ENCODE assay signal across 13 mouse cellular contexts in genomic region chr4:141212892-141213291, GRCm38 (mm10). TPM values are rescaled to one million over a fixed set of nuclear protein-coding genes. Genes with fewer than 3 reads are reported as not detected.
DNase-seq lines count a peak whose midpoint lies in the region; ATAC-seq and TF ChIP-seq lines count a peak whose summit lies in the region.
"Had no signal": no experiment of that assay in that cellular context is flagged by ENCODE, and none has a peak within 500 bp of the region (broad histone marks: within the 10 kb centered on the region; RNA-seq: fewer than 3 reads in every experiment).

No protein-coding gene starts in this region.

- no peak overlapping the region for H3K9ac ChIP-seq in forebrain, embryonic 14.5 days (ENCODE audit: low read length)
- no peak overlapping the region for H3K9ac ChIP-seq in liver, embryonic 14.5 days (replicated peaks)
- H3K9ac ChIP-seq in hindbrain, postnatal 0 days (replicated peaks; ENCODE audit: low read length) = no peak overlapping the region
- H3K9ac ChIP-seq in neural tube, embryonic 13.5 days = 0 out of 2 replicates have a peak overlapping the region, but pooled peaks have one; percentile 78

- WGBS in forebrain, embryonic 10.5 days = 77% methylated on average over 9 of the region's 9 CpGs
- 63% methylated on average over 9 of the region's 9 CpGs for WGBS in forebrain, embryonic 14.5 days
- WGBS in liver, embryonic 14.5 days (ENCODE audit: insufficient replicate concordance) = 76% methylated on average over 9 of the region's 9 CpGs
- WGBS in hindbrain, postnatal 0 days = 67% methylated on average over 9 of the region's 9 CpGs
- 72% methylated on average over 9 of the region's 9 CpGs for WGBS in neural tube, embryonic 13.5 days

- no peak for TF ChIP-seq EP300 in liver, embryonic 14.5 days (IDR thresholded peaks at IDR 0.05; ENCODE audit: low read depth)

- no peak for TF ChIP-seq CTCF in liver, embryonic 14.5 days (IDR thresholded peaks at IDR 0.05; ENCODE audit: low read depth)
- no peak for TF ChIP-seq CTCF in hindbrain, postnatal 0 days (IDR thresholded peaks at IDR 0.05; ENCODE audit: low read depth)

- peaks cover 30% of the 10 kb centered on the region for H3K4me1 ChIP-seq in forebrain, embryonic 10.5 days
- H3K4me1 ChIP-seq in forebrain, embryonic 14.5 days (ENCODE audit: control insufficient read depth, insufficient read depth, low read length) = peaks cover 10% of the 10 kb centered on the region
- H3K4me1 ChIP-seq in liver, embryonic 14.5 days (replicated peaks; ENCODE audit: control insufficient read depth in 2 of 2, insufficient read depth in 2 of 2, low read length in 1 of 2) = peaks cover 3 to 9% of the 10 kb centered on the region in 2 experiments; a peak in 3 of 4 replicates
- H3K4me1 ChIP-seq in hindbrain, postnatal 0 days (ENCODE audit: insufficient read depth, low read length) = 0 out of 2 replicates have a peak, but pooled peaks cover 4% of the 10 kb centered on the region
- peaks cover 25% of the 10 kb centered on the region for H3K4me1 ChIP-seq in neural tube, embryonic 13.5 days (replicated peaks)

- DNase-seq in forebrain, embryonic 10.5 days (ENCODE audit: extremely low spot score, low spot score) = no peak
- DNase-seq in forebrain, embryonic 14.5 days (ENCODE audit: low spot score) = no peak
- DNase-seq in liver, embryonic 14.5 days (ENCODE audit: low read depth in 3 of 3, low spot score in 3 of 3) = no peak
- no peak for DNase-seq in liver
- DNase-seq in hindbrain, postnatal 0 days (ENCODE audit: low spot score) = no peak
- no peak for DNase-seq in cerebellum, adult 9-11 months
- no peak for DNase-seq in layer of hippocampus, postnatal 10 days (ENCODE audit: low spot score in 2 of 2)
- DNase-seq: gastrocnemius, adult 2 months; kidney, postnatal 36 days; thymus, adult 18-20 months had no signal

- H3K4me3 ChIP-seq in forebrain, embryonic 10.5 days = no peak overlapping the region
- H3K4me3 ChIP-seq in forebrain, embryonic 14.5 days (ENCODE audit: low read depth, low read length) = no peak overlapping the region
- H3K4me3 ChIP-seq in liver, embryonic 14.5 days (ENCODE audit: insufficient read depth in 1 of 2, low read depth in 2 of 2, low read length in 2 of 2) = no peak overlapping the region
- no peak overlapping the region for H3K4me3 ChIP-seq in hindbrain, postnatal 0 days (ENCODE audit: low read length)
- H3K4me3 ChIP-seq in neural tube, embryonic 13.5 days = no peak overlapping the region

- peaks cover 2% of the 10 kb centered on the region; the same call in 1 of the 2 replicates for H3K36me3 ChIP-seq in forebrain, embryonic 10.5 days (replicated peaks)
- H3K36me3 ChIP-seq in forebrain, embryonic 14.5 days (ENCODE audit: control insufficient read depth, insufficient read depth, low read length) = no peaks in the 10 kb centered on the region
- H3K36me3 ChIP-seq in liver, embryonic 14.5 days (replicated peaks; ENCODE audit: control insufficient read depth, insufficient read depth, low read depth) = no peaks in the 10 kb centered on the region
- H3K36me3 ChIP-seq in hindbrain, postnatal 0 days (ENCODE audit: insufficient read depth, low read length) = no peaks in the 10 kb centered on the region
- H3K36me3 ChIP-seq in neural tube, embryonic 13.5 days = no peaks in the 10 kb centered on the region

- ATAC-seq in forebrain, embryonic 14.5 days = no peak
- no peak for ATAC-seq in liver, embryonic 14.5 days (ENCODE audit: insufficient read depth)
- ATAC-seq in hindbrain, postnatal 0 days = no peak
- no peak for ATAC-seq in neural tube, embryonic 13.5 days (ENCODE audit: low read depth)

- H3K9me3 ChIP-seq in forebrain, embryonic 10.5 days = no peaks in the 10 kb centered on the region
- no peaks in the 10 kb centered on the region for H3K9me3 ChIP-seq in forebrain, embryonic 14.5 days (replicated peaks; ENCODE audit: control insufficient read depth, low read length)
- H3K9me3 ChIP-seq in liver, embryonic 14.5 days (ENCODE audit: control insufficient read depth, low read length) = no peaks in the 10 kb centered on the region
- H3K9me3 ChIP-seq in hindbrain, postnatal 0 days (ENCODE audit: low read length) = no peaks in the 10 kb centered on the region
- no peaks in the 10 kb centered on the region for H3K9me3 ChIP-seq in neural tube, embryonic 13.5 days
- H3K9me3 ChIP-seq: G1E had no signal

- H3K27me3 ChIP-seq in forebrain, embryonic 10.5 days (ENCODE audit: poor library complexity, severe bottlenecking) = no peaks in the 10 kb centered on the region
- no peaks in the 10 kb centered on the region for H3K27me3 ChIP-seq in forebrain, embryonic 14.5 days (replicated peaks; ENCODE audit: control insufficient read depth, insufficient read depth, low read length)
- H3K27me3 ChIP-seq in liver, embryonic 14.5 days (ENCODE audit: control insufficient read depth, insufficient read depth, low read length) = no peaks in the 10 kb centered on the region
- H3K27me3 ChIP-seq in hindbrain, postnatal 0 days (ENCODE audit: insufficient read depth, low read length) = no peaks in the 10 kb centered on the region
- no peaks in the 10 kb centered on the region for H3K27me3 ChIP-seq in neural tube, embryonic 13.5 days

- H3K4me2 ChIP-seq in forebrain, embryonic 14.5 days (ENCODE audit: low read length) = no peak overlapping the region
- peak overlapping the region; percentile 90; the same call in 1 of the 2 replicates for H3K4me2 ChIP-seq in liver, embryonic 14.5 days (ENCODE audit: low read depth)
- no peak overlapping the region; the same call in 1 of the 2 replicates for H3K4me2 ChIP-seq in hindbrain, postnatal 0 days (ENCODE audit: low read depth, low read length)
- peak overlapping the region; percentile 86 for H3K4me2 ChIP-seq in neural tube, embryonic 13.5 days

- peak overlapping the region; percentile 84 for H3K27ac ChIP-seq in forebrain, embryonic 10.5 days
- no peak overlapping the region for H3K27ac ChIP-seq in forebrain, embryonic 14.5 days (ENCODE audit: low read depth, low read length)
- no peak overlapping the region for H3K27ac ChIP-seq in liver, embryonic 14.5 days
- peak overlapping the region; percentile 32; the same call in 1 of the 2 replicates for H3K27ac ChIP-seq in hindbrain, postnatal 0 days
- peak overlapping the region; percentile 70 for H3K27ac ChIP-seq in neural tube, embryonic 13.5 days (replicated peaks)

RNA-seq across cellular contexts. Expression of gene Rsg1, which starts 0.9 kb away (rescaled TPM):
- polyA plus RNA-seq in forebrain, embryonic 10.5 days (2016; fragmentation: Nextera tagmentation; extraction: Ambion mirVana) = 7.3 and 7.8 TPM in 2 replicates
- polyA plus RNA-seq in forebrain, embryonic 14.5 days (2014; fragmentation: Nextera tagmentation; extraction: Ambion mirVana) = 6.5 and 6.7 TPM in 2 replicates
- polyA plus RNA-seq in liver, embryonic 14.5 days (2012; rRNA removed) = 0.78 and 0.87 TPM in 2 replicates
- 0.56 and 1.2 TPM in 2 replicates for polyA plus RNA-seq in liver, embryonic 14.5 days (2014; fragmentation: Nextera tagmentation; extraction: Ambion mirVana)
- total RNA-seq in hindbrain, postnatal 0 days (2014; rRNA removed) = 2.4 and 8.7 TPM in 2 replicates
- 3.9 and 4.3 TPM in 2 replicates for polyA plus RNA-seq in hindbrain, postnatal 0 days (2015; fragmentation: Nextera tagmentation; extraction: Ambion mirVana)
- 6.4 and 7.0 TPM in 2 replicates for polyA plus RNA-seq in neural tube, embryonic 13.5 days (2015; fragmentation: Nextera tagmentation; extraction: Ambion mirVana)
- total RNA-seq in layer of hippocampus, postnatal 10 days (2021) = 1 to 10 TPM; 2.0 to 3.9 TPM
- total RNA-seq: gastrocnemius, adult 2 months had no signal
- polyA plus RNA-seq: macrophage had no signal

RNA-seq across cellular contexts. Expression of gene Arhgef19, which starts 26.4 kb away (rescaled TPM):
- polyA plus RNA-seq in forebrain, embryonic 10.5 days (2016; fragmentation: Nextera tagmentation; extraction: Ambion mirVana) = 1.3 and 2.2 TPM in 2 replicates
- polyA plus RNA-seq in forebrain, embryonic 14.5 days (2014; fragmentation: Nextera tagmentation; extraction: Ambion mirVana) = 0.65 and 1.1 TPM in 2 replicates
- 0.88 and 0.92 TPM in 2 replicates for polyA plus RNA-seq in liver, embryonic 14.5 days (2012; rRNA removed)
- 0.57 and 0.72 TPM in 2 replicates for polyA plus RNA-seq in liver, embryonic 14.5 days (2014; fragmentation: Nextera tagmentation; extraction: Ambion mirVana)
- total RNA-seq in hindbrain, postnatal 0 days (2014; rRNA removed) = 1.2 and 2.3 TPM in 2 replicates
- polyA plus RNA-seq in hindbrain, postnatal 0 days (2015; fragmentation: Nextera tagmentation; extraction: Ambion mirVana) = 1.2 TPM in 2 replicates
- polyA plus RNA-seq in neural tube, embryonic 13.5 days (2015; fragmentation: Nextera tagmentation; extraction: Ambion mirVana) = 2.1 and 2.2 TPM in 2 replicates
- 1 to 10 TPM; 5.8 to 6.7 TPM for total RNA-seq in layer of hippocampus, postnatal 10 days (2021)
- total RNA-seq: G1E had no signal
- polyA plus RNA-seq: G1E, macrophage had no signal

Comparison
In these comparisons a context has a peak if more than half of its experiments do, and no peak if none do; other contexts are left out.
1. H3K27ac ChIP-seq: peak in forebrain, embryonic 10.5 days (single experiment), hindbrain, postnatal 0 days (single experiment) and neural tube, embryonic 13.5 days (single experiment); none in forebrain, embryonic 14.5 days (single experiment) and liver, embryonic 14.5 days (single experiment).
2. H3K4me2 ChIP-seq: peak in liver, embryonic 14.5 days (single experiment) and neural tube, embryonic 13.5 days (single experiment); none in forebrain, embryonic 14.5 days (single experiment) and hindbrain, postnatal 0 days (single experiment).